Mouse (Mus musculus): ENCODE measurements around the gene Vtn. TPM values are rescaled to one million over a fixed set of nuclear protein-coding genes. Genes with fewer than 3 reads are reported as not detected.

Gene Vtn
- 9.1 and 12.5 TPM in 2 replicates for polyA plus RNA-seq (2012; rRNA removed)

DNA sequence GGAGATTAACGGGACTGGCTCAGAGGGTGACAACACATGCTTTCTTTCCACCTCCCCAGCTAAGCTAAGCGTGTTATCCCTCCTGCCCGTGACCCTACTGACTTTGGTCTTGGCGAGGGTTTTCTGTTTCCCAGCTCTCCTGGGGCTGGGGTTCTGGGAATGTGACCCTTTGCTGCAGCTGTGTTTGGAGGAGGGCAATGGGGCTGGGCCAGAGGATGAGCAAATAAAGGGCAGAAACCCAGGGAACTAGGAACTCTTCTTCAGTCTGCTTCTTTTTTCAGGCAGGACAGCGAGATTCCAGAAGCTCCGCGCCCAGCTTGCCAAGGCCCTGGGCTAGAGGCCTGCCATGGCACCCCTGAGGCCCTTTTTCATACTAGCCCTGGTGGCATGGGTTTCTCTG lies at the start of gene Vtn:
TSS of gene Vtn (plus strand) at position 88 of the 400 bp plus-strand sequence.

DNA sequence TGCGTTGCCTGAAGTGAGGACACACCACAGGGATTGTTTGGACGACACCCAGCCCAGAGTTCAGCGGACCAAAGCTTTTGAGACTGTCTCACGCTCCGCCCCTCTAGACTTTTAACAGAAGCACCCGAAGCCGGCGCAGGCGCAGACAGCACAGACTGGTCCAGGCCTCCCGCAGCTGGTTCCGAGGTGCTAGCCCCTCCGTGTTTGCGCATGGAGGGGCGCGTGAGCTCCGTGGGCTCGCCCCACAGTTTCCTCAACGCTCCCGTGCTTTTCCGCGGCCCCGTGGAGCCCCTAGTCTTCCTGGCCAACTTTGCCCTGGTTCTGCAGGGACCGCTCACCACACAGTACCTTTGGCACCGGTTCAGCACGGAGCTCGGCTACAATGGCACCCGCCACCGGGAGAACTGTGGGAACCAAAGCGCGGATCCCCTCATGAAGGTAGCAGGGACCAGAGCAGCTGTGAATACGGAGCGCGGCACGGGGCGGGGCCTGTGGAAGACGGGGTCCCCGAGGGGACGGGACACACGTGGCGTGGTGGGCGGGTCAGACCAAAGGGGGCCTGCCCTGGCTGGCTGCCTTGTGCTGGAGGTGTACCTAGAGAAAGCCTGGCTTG lies 33.2 kb upstream of the Vtn start, which contains the start of gene Slc46a1:
TSS of gene Slc46a1 (plus strand) at position 130 of the 613 bp plus-strand sequence.

DNA sequence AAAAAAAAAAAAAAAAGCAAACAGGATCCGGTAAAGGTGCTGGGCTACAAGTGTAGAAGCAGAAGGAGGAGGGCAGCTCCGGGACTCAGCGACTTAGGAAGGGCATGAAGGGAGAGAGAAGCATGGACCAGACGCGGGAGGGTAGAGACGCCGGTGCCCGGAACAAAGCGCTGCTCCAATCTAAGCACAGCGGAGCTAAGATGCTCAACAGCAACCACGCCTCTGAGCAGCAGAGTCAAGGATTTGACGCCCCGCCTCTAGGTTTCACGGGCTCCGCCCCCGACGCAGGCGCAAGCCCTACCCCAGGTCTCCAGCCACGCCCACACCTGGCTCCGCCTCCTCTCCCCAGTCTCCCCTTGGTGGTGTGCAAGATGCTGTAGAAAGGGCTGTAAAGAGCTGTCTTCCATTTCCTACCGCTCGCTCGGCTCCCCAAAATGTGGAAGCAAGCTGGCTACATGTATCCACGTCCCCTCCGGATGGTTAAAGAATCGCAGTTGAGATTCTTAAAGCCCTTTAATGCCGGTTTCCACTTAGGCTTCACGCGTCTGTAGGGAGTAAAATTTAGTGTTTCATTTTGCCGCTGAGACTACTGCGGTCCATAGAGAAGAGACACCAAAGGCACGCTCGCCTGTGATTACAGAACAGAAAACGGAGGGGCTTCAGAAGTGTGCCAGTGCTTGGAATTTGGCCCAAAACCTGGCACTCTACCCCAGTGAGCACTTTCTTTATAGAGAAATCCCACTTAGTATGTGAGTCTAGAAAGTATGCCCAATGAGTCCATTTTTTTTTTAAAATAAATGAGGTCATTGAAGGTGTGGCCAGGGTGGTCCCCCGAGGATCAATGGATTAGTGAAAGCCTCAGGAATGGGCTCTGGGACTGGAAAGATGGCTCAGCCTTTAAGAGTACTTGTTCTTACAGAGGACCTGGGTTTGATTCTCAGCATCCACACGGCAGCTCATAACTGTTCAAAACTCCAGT lies 1.1 kb upstream of the Vtn start, which contains the start of gene Sarm1:
TSS of gene Sarm1 (minus strand) at position 211 of the 979 bp plus-strand sequence.

DNA sequence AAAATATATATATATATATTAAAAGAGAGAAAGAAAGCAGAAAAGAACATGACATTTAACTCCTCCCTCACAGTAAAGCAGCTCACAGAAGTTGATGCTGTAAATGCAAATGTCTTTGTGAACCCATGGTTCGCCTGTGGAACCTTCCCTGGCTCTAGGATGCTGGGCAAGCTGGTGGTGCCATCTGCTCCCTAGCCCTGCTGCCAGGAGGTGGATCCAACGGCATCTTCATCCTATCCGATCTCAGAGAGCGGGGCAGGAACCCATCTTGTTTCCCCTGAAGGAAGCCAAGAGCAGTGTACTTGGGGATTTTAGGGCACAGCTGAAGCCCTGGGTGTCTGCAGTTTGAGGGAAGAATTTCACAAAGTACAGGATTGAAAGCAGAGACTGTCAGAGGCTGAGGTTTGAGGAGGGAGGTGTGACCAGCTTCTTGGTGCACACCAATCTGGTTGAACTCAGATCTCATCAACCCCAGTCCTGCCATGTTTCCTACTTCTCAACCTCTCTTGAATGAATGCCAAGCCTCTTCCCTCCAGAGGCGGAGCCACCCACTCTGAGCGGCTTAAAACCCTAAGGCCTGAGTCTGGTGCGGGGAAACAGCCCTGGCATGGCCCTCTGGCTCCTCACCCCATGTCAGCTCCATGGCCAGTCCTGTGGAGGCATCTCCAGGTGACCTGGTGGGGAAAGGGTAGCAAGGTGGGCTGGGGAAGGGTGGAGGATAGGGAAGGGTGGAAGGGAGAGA lies 4.2 kb downstream of the Vtn start, which contains the start of gene Sebox:
TSS of gene Sebox (plus strand) at position 539 of the 742 bp plus-strand sequence.

DNA sequence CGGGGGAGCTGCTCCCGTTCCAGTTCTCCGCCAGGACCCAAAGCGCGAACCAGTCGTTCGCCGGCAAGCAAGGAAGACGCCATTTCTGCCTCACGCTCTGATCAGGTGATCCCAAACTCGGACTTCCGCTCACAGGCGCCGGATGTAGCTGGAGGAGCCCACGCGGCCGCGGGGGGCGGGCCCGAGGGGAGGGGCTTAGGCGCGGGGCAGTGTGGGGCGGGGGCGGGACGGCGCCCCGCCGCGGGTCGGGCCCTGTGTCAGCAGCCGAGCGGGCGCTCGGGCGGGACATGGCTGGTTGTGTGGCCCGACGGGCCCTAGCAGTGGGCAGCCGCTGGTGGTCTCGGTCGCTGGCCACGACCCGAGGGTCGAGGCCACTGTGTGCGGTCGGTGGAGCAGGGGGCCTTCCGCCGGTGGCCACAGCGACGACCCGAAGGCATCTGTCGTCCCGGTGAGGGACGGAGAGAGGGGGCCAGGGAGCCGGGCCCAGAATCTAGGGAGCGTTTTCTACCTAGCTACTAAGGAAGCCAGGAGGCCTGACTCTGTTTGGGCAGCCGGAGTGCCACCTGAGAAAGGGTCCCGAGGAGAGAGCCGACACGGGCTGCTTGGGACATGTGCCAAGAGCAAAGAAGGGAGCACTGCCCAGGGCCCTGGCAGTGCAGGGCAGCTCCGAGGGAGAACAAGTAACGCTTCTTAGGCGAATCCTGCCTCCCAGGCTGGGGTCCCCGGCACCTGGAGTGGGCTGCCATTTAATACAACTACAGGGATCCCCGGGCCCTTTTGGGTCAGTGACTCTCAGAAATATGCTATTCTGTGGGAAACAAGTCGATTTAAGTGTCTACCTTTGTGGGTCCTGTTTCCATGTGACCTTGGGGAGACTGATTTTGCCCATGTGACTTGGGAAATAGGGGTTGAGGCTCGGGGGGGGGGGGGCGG lies 13.4 kb downstream of the Vtn start, which contains the start of the genes Tmem199 and Poldip2:
TSS of gene Tmem199 (minus strand) at position 148 of the 933 bp plus-strand sequence.
TSS of gene Poldip2 (plus strand) at position 169 of the 933 bp plus-strand sequence.

DNA sequence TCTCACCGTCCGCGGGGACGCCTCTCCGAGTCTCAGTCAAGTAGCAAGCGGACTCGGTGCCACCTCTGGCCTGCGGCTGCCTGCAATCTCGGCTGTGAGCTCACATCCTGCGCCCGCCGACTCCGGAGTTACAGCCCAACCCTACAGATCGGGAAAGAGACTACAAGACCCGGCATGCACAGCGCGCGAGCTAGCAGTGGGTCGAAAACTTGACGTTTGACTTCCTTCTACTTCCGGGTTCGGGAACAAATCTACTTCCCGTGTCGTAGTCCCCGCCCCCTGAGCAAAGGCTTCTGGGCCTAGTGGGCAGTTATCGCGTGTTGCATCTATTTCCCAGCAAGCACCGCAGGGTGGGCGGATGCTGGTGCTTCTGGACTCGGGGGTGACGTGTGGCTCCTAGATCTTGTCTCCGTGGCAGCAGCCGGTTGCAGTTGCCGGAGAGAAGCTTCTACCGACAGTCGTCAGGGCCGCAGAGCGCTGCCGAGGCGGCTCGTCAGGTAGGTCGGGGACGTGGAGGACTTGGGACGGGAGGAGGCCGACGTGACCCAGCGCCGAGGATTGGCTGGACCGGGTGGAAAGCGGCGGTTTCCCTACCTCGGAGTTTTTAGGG lies 37.3 kb downstream of the Vtn start, which contains the start of the genes Tnfaip1 and Ift20:
TSS of gene Tnfaip1 (minus strand) at position 253 of the 610 bp plus-strand sequence.
TSS of gene Ift20 (plus strand) at position 282 of the 610 bp plus-strand sequence.

DNA sequence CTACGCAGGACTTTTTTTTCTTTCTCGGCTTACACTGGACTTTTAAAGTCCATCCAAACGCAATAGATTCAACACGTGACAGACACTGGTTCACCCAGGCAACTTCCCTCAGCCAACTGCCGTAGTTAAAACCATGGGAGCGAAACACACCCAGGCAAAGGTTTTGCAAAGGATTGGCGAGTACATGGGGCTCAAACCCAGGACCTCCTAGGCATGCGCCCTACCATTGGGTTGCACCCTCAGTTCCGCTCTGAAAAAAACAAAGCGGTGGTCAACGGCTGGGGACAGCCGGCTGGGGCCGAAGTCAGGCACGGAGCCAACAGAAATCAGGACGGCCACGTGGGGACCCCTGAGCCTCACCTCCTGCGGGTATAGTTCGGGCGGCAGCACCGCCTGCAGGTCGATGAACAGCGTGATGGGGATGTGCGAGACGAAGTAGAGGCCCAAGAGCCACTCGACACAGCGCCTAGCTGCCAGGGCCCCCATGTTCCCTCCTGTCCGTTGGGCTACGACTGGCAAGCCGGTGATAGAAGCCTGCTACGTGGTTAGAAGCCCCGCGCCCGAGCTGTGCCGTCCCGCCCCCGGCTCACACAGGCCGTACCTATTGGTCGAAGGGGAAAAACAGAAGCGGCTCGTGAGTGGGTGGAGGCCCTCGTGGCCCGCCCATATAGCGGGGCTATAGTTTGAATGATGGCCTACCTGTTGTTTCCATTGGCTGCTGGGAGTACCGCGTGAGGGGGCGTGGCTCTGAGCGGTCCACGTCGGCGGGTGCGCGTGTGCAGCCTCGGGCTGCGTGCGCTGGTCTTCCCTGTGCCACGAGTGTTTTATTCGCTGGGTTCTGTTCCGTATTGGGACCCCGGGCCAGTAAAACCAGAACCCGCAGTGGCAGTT lies 51.5 kb downstream of the Vtn start, which contains the start of gene Tmem97:
TSS of gene Tmem97 (minus strand) at position 610 of the 891 bp plus-strand sequence.

Other genes with a start within 250 kb of the Vtn start
- gene 2610507B11Rik, start 237.3 kb upstream of the Vtn start, polyA plus RNA-seq (2012; rRNA removed): 88.4 and 89.1 TPM in 2 replicates
- 0.15 and 0.23 TPM in 2 replicates for gene BC030499, start 208.2 kb upstream of the Vtn start, polyA plus RNA-seq (2012; rRNA removed)
- gene Spag5, start 197.6 kb upstream of the Vtn start, polyA plus RNA-seq (2012; rRNA removed): 11.1 and 11.4 TPM in 2 replicates
- 67.1 and 68.0 TPM in 2 replicates for gene Aldoc, start 176.1 kb upstream of the Vtn start, polyA plus RNA-seq (2012; rRNA removed)
- 107 and 137 TPM in 2 replicates for gene Pigs, start 170.7 kb upstream of the Vtn start, polyA plus RNA-seq (2012; rRNA removed)
- 97.4 and 148 TPM in 2 replicates for gene Unc119, start 155.6 kb upstream of the Vtn start, polyA plus RNA-seq (2012; rRNA removed)
- gene Foxn1, start 112.5 kb upstream of the Vtn start, polyA plus RNA-seq (2012; rRNA removed): not detected in 2 replicates
- 1.8 TPM in 2 replicates for gene Slc13a2, start 76.9 kb upstream of the Vtn start, polyA plus RNA-seq (2012; rRNA removed)
- 45.6 and 45.9 TPM in 2 replicates for gene Slc46a1, start 33.4 kb upstream of the Vtn start, polyA plus RNA-seq (2012; rRNA removed)
- 1.8 and 2.0 TPM in 2 replicates for gene Sarm1, start 1.3 kb upstream of the Vtn start, polyA plus RNA-seq (2012; rRNA removed)
- 1.8 and 2.2 TPM in 2 replicates for gene Sebox, start 4.4 kb downstream of the Vtn start, polyA plus RNA-seq (2012; rRNA removed)
- gene Tmem199, start 13.1 kb downstream of the Vtn start, polyA plus RNA-seq (2012; rRNA removed): 10.1 and 13.4 TPM in 2 replicates
- 75.3 and 83.9 TPM in 2 replicates for gene Poldip2, start 13.1 kb downstream of the Vtn start, polyA plus RNA-seq (2012; rRNA removed)
- 42.6 and 47.1 TPM in 2 replicates for gene Tnfaip1, start 37.2 kb downstream of the Vtn start, polyA plus RNA-seq (2012; rRNA removed)
- 115 and 119 TPM in 2 replicates for gene Ift20, start 37.3 kb downstream of the Vtn start, polyA plus RNA-seq (2012; rRNA removed)
- gene Tmem97, start 51.7 kb downstream of the Vtn start, polyA plus RNA-seq (2012; rRNA removed): 26.2 and 35.9 TPM in 2 replicates
- 25.1 and 46.5 TPM in 2 replicates for gene Nlk, start 198.3 kb downstream of the Vtn start, polyA plus RNA-seq (2012; rRNA removed)

Measured in ovary, adult 2 months (tissue).